Mouse (Mus musculus) heart, adult 8-10 months (tissue): ENCODE measurements around the gene Pappa. TPM values are rescaled to one million over a fixed set of nuclear protein-coding genes. Genes with fewer than 3 reads are reported as not detected.

ENCODE experiments used
- DNase-seq: peaks from one replicate; pipeline ENCODE4 v3.0.0; 2022; ENCODE audit warnings: low spot score
- total RNA-seq, 4 experiments: library from RNA; stranded (reverse); gene quantifications; 2 replicates each; pipeline ENCODE4 v1.2.4; 2022

Pappa gene
- total RNA-seq, 4 experiments from 2014 or later, result 0.34 to 0.62 (median 0.41) TPM

DNA sequence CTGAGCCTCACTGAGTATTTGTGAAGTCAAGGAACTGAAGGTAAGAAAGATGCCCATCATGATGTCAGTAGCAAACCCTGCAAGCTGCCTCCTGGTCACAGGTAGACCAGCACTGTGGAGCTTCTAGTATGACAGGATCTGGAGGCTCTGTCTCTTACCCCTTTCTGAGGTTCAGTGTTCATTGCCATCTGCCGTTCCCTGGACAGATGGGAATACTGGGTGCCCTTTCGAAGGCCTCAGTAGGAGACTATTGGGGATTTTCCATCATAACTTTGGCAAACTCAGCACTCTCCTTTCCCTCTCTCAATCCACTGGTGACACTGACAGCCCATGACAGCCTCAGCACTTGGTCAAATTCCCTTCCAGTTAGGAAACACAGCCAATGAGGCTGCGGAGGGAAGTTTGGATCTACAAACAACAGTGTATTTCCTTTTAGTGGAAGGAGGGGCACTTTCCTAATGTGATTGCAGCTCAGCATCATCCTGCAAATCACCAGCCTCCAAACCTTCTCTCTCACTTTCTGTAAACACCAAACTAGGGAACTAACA, 42.4 kb downstream of the Pappa start:
- DNase-seq, result no peak

DNA sequence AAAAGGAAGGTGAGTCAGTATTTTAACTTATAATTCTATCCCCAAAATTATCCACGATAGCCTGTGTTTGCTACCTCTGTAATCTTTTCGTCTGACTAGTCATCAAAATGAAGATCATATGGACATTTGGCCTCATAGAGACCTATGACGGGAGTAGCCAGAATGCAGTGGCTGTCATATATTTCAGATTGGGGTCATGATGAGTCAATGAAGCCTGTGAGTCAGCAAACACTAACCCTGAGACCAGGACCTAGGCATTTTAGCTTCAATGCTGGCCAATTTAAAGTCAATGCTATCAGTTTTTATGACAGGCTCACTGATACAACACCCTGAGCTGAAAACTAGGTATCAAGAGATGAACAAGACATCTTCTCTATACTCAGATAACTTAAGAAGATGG, 50.5 kb downstream of the Pappa start:
- no peak for DNase-seq

DNA sequence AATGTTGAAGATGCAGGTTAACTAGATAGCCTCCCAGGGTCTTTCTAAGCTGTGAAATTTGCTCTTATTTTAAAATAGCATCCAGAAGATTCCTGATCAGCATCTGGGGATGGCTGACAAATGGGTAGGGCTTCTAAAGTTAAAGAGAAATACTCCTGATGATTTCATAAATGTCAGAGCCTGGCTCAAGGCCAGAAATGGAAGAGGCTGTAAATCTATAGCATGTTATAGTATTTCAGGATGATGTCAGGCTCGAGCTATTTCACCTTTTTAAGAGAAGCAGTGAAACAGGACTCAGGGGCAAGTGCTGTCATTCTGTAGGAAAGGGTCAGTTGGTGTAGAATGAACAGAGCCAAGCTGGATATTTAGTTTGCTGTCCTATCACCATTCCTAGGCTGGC, 54.2 kb downstream of the Pappa start:
- DNase-seq, result no peak

DNA sequence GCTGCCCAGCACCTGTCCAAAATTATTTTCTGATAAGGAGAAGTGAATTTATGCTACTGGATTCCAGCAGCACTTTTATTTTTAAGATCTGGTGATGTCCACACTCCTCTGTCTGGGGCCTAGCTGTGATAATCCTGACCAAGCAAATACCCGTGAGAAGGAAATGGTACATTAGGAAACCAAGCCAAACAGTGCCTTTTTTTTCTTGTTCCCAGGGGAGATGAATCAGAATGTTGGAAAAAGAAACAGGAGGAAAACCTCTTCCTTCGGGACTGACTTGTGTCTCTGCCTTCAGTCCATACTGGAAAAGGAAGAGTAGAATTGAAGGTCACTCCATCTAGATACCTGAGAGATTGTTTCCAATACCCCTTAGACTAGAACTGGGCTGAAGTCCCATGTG, 63.3 kb downstream of the Pappa start:
- DNase-seq, result peak; percentile 30

DNA sequence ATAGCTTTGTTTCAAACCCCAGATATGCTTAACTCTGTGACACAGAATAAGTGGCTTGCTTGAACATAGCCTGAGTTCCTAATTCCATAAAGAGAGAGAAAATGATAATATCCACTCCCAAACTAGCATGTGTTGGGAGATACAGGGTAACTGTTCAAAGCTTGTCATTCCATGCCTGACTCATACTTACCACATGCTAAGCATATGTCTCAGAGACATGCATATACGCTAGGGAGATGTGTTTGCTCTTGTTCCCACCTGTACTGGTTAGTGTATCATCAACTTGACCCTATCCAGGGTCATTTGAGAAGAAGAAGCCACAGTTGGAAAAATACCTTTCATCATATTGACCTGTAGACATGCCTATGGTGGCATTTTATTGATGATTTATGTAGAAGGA, 63.7 kb downstream of the Pappa start:
- DNase-seq, result no peak

DNA sequence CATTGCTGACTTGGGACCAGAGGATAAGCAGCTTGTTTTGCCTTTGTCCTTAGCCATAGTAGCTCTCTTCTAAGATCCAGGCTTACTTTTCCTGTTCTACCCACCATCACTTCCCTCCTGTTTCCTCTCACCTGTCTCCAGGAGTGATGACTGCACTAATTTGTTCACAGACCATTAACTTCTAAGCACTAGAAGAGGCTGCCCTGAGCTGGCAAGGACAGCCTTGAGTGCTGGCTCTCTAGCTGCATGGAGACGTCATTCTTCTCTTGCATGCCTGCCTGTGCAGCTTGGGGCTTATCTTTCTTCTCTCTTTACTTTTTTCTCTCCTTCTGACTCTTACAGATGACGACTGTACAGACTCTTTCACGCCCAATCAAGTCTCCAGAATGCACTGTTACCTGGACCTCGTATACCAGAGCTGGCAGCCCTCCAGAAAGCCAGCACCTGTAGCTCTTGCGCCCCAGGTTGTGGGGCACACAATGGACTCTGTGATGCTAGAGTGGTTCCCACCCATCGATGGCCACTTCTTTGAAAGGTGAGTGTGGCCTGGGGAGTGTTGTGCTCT, 65.0 kb downstream of the Pappa start:
- DNase-seq, result no peak

DNA sequence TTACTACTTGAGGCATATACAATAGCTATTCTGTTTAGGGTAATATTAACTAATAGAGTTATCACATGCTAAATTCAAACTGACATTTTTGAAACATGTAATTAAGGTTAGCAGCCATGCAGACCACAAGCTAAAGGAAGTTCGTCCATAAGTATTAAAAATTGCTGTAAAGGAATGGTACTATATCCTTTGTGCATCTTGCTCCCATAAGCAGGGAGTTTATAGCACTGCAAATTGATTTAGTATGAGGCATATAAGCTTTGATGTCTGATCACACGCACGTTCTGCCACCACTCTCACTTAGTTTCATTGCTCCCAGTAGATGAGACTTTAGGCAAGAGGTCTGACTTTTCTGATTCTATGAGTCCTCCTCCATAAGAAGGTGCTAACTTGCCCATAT, 68.8 kb downstream of the Pappa start:
- DNase-seq, result no peak

DNA sequence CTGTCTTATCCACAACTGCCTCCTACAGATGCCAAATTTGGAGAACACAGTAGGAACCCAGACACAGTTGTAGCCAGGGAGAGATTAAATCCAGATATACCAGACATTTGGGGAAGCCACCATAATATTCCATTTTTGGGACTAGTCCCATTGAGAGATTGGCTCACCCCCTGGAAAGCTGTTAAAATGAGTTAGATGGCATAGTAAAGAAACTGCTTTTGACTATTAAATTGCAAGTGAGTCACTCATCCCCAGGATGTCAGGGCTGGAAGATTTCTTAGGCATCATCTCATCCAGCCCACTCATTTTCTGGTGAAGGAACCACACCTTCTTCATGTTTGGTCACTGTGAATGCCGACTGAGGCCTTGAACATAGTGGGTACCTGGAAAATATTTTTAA, 72.0 kb downstream of the Pappa start:
- no peak for DNase-seq

DNA sequence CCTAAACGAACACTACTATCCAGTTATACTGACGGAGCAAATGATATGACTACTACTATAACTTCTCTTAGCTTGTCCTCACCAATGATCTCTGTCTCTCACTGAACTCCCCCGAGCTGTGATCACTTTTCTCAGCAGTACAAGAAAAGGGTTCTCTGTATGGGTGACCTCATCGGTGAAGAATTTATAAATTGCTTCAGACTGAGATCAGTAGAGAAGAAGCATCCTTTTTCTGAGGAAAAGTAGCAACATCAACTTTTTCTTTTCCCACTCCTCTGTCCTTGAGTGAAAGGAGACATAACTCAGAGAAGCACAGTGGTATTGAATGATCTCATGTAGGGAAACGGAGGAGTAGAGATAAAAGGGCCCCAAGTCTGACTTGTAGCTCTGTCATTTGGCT, 79.7 kb downstream of the Pappa start:
- DNase-seq, result no peak

DNA sequence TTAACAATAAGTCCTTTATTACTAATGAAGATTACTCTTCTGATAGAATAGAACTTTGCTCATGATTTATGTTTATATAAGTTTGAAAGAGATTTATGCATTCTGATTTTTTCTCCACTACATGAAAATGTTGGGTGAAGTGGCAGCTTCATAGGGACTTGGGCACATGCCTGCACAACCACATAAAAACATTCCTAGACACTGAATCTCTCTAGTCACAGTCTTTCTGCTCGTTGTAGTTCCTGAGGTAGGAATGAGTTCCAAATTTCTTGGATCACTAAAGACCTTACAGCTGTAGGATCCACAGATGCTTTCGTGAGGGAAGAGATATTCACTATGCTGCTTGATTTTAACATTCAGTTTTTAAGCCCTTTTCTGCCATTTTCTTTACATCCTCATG, 81.5 kb downstream of the Pappa start:
- no peak for DNase-seq

DNA sequence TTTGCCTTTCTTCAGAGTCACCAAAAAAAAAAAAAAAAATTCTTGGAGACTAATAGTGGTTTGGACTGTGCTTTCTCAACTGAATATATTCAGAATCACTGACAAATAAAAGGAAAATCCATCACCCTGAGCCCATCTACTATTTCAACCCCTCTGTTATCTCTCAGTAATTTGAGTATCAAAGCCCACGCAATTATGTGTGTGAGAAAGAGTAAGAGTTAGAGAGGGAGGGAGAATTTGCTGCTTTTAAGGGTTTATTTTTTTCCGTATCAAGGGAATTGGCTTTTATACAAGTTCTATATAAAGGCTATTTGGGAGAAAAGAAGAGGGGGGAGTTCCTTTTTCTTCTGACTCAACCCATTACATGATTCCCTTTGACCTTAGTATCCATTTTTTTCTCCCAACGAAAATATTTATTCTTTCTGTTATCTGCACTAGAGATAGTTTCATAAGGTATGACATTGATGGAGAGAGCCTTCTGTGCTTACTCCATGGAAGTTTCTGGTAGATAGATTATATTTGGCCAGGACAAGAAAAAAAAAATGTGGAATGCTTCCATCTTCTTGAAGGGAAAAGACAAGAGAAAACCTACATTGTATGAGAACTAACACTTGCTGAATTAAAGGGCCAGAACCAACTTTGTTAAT, 85.5 kb downstream of the Pappa start:
- DNase-seq, result no peak

DNA sequence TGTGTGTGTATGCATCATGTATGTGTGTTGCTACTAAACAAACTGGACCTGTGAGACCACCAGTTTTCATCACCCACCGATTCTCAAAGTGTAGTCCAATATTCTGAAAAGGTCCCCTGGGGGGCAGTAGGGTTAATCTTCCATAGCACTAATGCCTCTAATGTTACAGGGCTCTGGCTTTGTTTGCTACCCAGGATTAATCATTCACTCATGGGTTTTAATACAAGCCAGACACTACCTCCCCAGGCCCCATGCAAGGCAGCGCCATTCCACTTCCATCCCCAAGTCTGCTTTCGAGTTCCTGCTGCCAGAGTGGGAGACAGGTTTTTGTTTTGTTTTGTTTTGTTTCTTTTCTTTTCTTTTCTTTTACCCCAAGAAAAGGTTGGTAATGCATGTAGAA, 92.7 kb downstream of the Pappa start:
- DNase-seq, result no peak

DNA sequence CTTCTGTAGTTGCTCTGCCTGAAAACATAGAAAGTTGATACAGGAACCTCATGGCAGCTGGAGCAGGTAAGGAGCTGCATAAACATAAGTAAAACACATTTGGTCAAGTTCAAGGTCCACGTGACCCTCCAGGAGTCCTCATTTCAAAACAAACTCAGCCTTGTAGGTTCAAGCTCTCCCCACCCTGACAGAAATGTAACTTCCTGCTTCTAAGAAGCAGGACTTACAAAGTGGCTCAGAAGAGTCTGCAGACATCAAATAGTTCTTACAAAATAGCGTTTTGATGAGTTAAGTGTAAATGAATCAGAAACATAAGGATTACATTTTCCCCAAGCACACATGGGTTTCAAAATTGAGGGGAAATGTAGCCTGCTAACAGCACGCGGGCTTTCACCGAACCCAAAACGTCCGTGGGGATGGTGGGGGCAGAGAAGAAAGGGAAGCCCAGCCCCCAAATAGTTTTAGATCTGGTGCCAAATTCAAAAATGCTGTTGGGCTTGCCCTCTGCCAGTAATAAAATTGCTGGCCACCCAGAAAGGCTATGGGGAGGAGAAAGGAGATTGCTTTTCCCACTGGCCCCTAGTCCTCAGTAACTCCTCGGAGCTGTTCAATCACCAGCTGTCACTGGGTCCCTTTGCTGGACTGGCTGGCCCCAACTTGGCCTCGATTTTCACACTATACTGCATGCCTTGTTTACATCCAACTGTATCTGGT, 93.8 kb downstream of the Pappa start:
- no peak for DNase-seq

DNA sequence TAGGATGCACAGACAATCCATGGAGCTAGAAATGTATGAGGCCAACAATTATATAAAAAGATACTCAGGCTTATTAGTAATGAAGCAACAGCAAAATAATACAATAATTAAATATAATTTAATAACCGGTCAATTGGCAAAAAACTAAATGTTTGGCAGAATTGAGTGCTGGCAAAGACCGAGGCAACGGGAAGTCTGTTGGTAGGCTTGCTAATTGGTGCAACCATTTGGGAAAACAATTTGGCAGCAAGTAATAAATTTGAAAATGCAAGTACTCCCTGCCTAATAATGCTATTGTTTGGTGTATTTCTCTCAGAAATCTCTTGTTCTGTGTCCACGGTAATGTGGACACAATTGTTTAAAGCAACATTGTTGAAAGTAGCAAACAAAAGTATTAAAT, 99.9 kb downstream of the Pappa start:
- no peak for DNase-seq

DNA sequence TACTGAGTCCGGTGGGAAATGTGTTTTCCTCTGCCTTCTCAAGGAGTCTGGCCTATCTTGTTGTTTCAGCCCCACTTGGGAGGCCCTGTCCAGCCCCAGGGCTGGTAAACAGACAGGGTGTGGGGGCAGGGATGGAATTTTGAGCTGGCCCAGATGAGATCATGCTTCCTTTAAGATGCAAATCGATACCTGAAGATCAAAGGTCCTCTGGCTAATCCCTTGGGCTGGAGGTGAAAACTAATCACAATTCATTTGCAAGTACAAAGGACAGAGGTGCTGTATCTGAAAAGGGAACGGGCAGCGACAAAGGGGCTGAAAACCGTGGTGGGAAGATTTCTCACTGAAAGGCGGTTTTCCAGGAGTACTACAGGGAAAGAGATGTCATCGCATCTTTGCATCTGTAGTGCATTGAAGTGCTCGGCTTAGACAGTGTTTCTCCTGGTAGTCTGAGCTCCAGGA, 114.6 kb downstream of the Pappa start:
- DNase-seq, result no peak

DNA sequence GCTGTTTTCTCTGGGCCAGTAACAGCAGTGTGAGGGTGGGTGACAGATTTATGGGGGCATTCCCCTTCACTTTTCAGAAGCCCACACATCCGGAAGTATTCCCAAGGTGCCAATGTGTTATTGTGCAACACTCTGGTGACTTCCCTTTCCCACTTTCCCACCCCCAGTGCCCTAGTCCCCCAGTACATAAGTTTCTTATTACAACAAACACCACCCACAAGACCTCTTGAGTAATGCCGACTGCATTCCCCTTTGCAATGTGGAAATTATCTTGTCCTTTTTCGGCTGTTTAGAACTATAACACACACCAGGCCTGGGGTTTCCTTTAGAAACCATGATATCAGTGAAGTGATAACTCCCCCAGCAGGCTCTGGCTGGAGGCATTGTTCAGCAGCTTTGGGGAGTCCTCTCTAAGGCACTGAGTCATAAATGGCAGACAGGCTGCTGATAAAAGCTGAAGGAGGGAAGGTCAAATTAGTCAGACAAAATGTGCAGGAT, 118.5 kb downstream of the Pappa start:
- no peak for DNase-seq

DNA sequence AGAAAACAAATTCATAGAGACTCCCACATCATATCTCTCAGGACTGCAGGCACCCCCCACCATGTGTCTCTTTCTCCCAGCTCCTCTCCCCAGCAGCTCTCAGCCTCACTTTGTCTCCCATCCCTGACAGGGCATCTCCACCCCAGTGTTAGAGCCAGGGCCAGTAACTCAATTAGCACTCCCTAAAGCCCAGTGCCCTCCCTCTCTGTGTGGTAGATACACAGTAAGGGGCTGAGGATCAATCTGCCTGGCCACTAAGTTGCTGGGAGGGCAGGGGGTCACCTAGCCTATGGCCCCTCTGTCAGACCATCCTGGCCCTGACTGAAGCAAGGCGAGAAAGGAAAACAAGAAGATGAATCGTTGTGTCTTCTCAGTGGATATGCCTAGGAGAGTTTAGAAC, 119.3 kb downstream of the Pappa start:
- no peak for DNase-seq

DNA sequence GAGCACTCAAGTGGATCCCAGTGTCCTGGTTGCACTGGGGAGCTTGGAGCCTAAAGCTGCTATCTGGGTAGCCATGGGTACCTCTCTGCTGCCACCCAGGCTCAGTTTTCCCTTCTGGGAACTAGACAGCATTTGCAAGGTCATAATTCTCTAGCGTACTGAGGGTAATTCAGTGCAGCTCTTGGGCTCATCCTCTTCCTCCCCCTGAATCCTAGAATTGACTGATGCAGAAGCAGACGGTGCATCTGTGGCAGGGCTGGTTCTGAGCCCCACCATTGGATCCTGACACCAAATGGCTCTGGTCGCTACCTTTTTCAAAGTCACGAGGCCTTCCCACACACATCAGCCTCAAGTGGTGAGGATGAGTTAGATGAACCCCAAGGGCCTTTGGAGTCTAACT, 121.0 kb downstream of the Pappa start:
- no peak for DNase-seq

DNA sequence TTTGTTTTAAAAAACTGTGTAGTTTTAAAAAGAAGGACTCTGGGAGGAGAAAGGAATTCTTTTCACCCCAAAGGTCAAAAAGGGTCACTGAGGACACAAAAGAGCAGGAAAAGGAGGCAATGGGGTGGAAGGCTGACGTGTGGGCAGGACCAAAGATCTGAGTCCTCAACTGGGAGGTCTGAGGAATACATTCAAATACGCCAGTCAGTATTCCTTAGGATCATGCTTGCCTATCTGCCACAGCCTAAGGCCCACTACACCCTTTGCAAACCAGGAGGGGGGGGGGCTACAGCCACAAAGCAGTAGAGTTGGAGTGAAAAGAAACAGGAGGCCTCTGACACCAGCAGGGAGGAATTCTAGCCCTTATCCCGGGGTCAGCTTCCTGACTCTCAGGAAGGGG, 121.5 kb downstream of the Pappa start:
- no peak for DNase-seq

DNA sequence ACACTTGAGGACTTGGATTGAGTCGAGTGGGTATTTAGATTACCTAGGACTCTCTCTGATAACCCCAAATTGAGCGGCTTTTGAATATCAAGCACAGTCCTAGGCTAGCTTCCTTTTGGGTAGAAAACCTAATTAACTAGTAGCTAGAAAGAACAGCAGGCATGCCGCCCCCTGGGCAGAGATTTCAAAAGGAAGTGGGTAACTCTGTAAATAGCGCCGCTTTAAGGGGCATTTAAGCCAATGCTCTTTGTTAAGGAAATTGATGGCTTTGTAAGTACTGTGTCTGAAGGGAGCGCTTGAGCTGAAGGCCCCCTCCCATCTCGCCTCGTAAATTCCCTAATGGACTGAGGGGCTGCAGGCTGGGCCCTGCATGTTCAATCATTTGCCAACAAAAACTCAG, 128.2 kb downstream of the Pappa start:
- no peak for DNase-seq

DNA sequence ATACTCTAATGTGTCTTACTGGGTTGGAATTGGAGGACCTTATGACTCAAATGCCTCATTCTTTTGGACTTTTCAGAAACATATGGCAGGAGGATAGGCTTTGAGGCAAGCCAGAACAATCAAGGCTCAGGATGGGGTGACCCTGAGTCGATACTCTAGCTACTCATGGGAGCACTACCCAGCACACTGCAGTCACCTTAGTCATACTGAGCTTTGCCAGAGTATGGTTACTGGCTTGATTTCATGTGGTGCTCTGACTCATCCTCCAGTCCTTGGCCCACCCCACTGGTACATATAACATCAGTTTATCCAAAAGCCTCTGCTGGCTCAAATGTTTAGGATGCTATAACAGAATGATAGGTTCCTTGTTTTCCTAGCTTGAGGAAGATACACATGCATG, 130.1 kb downstream of the Pappa start:
- DNase-seq, result no peak

DNA sequence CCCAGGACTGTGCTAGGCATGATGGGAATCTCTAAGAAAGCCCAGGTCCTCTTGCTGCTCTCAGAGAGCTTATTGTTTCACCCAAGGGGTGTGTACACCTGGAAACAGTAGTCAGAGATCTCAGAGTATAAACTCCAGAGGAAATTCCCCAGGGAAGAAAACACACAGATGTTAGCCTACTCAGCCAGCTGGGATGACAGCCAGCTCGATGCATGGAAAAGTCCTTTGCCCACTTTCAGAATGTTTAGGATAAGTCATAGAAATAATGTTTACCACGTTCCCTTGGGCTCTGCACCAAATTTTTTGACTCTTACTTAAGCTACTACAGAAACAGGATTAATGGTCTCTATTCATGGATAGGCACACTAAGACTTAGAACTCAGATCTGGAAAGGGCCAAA, 143.1 kb downstream of the Pappa start:
- no peak for DNase-seq

DNA sequence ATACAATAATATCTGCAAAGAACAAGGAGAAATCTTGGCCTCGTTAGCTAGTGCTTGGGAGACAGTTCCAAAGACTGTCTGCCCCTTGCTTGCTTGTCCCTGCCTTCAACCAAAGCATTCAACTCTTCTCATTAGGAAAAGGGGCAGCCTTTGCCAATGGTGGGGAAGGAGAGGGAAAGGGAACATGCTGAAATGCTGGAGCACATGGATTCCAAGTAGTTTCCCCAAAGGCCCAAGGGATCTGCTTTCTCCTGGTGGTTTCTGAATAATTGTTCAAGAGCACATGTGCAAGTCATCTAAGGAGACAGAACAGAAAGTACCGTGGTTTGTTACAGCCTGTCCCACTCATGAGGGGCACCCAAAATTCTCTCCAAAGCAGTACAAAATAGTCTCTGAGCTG, 146.0 kb downstream of the Pappa start:
- DNase-seq, result peak; percentile 44
